Mouse (Mus musculus) testis, adult 2 months (tissue): ENCODE results near the gene Stip1.

Source experiments
- CTCF ChIP-seq: fragments of 200-500 bp; IDR thresholded peaks from 2 replicates; pipeline ENCODE4 v1.5.1; 2012; ENCODE audit warnings: low read depth, mild to moderate bottlenecking, inconsistent platforms, low read length, moderate library complexity; ENCODE audit not compliant: control insufficient read depth, insufficient read depth, insufficient replicate concordance
- POLR2A ChIP-seq: fragments of 200-500 bp; IDR thresholded peaks from 2 replicates; pipeline ENCODE4 v1.6.1; 2012; ENCODE audit warnings: low read depth, mild to moderate bottlenecking, inconsistent platforms, low read length, moderate library complexity; ENCODE audit not compliant: control insufficient read depth

- TF ChIP-seq CTCF (no peak), POLR2A (no peak)
Observed at GRCm38 (mm10) chr19:7068661-7069531, 29.1 kb upstream of the Stip1 start.
